Mouse (Mus musculus): ENCODE results near the gene Gm3453.
"Not testable (repeated sequence)": the region's sequence is repeated elsewhere in the genome, so short reads cannot be mapped to it uniquely, and the experiment has no call there.

The Gm3453 gene

GRCm38 (mm10) chr14:5979037-5979436, at the start of gene Gm3453:
TSS of gene Gm3453 (minus strand) at chr14:5979137.
- DNase-seq (ENCODE audit: low spot score): not testable (repeated sequence)

- DNase-seq (ENCODE audit: low spot score): not testable (repeated sequence)
These were observed 8.2 kb upstream of the Gm3453 start for GRCm38 (mm10) chr14:5987136-5987535.

DNA sequence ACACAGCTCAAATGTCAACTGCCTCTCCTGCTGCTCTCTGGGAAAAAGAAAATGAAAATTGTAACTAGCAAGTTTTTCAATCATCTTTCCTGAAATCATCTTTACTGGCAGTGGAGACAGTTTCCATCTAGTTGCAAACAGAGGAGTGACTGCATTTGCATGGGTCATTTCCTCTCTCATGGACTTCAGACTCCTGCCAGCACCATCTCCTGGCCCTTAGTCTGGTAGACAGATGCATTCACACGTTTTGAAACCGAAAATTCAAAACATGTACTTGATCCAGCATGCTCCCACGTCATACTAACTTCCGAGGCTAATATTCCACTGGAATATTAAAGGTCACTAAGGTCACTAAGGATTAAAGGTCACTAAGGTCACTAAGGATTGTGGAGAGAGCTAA, 16.5 kb downstream of the Gm3453 start:
- not testable (repeated sequence) for DNase-seq (ENCODE audit: low spot score)

DNA sequence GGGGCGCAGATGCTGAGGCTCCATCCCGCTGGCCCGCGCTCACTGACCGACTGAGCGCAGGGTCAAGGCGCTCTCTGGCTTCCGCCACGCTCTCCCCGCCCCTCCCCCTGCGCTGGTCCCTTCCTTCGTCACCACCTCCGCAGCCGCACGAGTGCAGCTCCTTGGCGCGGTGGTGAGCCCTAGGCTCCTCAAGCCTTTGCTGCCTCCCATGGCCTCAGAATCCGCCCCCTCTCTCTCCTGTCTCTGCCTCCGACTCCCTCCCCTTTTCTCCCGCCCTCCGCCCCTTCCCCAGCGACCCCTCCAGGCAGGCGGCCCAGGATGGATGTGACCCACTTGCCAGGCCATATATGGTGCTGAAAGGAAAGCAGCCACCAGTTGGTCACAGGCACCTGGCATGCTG, 17.3 kb downstream of the Gm3453 start, which contains the start of gene Gm3248:
Gene Gm3248, minus strand, starts transcription at position 111 of the 400 bp plus-strand sequence.
- not testable (repeated sequence) for DNase-seq (ENCODE audit: low spot score)

DNA sequence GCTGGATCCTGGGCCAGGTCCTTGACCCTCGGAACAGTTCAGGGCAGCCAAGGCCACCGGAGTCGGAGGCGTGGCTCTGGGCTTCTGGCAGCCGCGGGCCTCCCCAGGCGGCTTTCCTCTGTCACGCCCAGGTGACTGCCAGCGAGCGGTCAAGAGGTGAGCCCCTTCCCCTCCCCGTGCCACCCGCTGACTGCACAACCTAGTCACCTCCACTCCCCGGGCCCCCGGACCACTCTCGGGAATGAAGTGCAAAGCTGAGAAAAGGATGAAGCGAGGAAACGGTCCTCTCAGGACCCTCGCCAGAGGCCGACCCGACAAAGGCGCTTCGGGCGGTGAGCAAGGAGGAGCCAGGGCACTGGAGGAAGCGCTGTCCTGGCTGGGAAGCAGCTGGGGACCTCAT, 17.8 kb downstream of the Gm3453 start:
- not testable (repeated sequence) for DNase-seq (ENCODE audit: low spot score)

GRCm38 (mm10) chr14:5960479-5960878, 18.5 kb downstream of the Gm3453 start:
- DNase-seq (ENCODE audit: low spot score): not testable (repeated sequence)

DNA sequence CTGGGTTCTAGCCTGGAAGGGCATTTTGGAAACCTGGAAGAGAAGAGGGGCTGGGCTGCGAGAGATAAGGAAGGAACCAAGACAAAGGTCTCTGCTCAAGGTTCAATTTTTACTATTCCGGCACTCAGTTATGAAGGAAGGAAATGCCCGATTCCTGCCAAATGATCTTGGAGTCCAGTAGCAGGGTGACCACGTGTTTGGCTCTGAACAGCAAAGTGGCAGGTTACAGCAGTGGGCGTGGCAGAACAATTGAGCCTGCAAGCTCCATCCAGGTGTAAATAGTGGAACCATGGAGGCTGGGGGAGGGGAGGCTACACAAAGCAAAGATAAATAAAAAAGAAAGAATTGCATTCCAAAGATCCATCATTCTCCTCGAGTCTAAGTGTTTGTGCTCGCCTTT, 55.7 kb downstream of the Gm3453 start:
- not testable (repeated sequence) for DNase-seq (ENCODE audit: low spot score)

Measured in urinary bladder, postnatal 25 days (tissue).